8 mouse cellular contexts compared by ENCODE assay signal in the genomic region with DNA sequence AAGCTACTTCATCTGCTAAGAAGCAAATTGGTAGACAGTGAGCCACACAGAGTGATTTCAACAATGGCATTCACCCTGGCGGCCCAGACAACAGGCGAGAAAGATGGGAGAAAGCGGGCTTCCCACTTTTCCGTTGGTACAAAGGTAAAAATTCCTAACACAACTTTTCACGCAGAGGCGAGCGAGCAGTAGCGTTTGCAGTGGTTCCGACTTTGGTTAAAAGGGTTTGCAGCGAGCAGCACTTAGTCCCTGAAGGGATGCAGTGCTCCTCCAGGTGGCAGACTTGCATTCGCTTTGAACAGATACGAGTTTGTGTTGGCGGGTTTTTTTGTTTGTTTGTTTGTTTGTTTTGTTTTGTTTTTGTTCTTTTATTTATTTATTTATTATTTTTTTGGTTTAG.
A peak's percentile ranks its signal among the peaks of the same experiment; 100 is the strongest.
DNase-seq lines count a peak whose midpoint lies in the region; ATAC-seq lines count a peak whose summit lies in the region.

No protein-coding gene starts in this region.

- H3K4me2 ChIP-seq in intestine, embryonic 16.5 days (ENCODE audit: low read depth, low read length), result peak overlapping the region; percentile 46

- no peaks in the 10 kb centered on the region for H3K36me3 ChIP-seq in intestine, embryonic 16.5 days (ENCODE audit: control insufficient read depth, insufficient read depth, low read length)

- no peaks in the 10 kb centered on the region for H3K27me3 ChIP-seq in intestine, embryonic 16.5 days (replicated peaks; ENCODE audit: control insufficient read depth, insufficient read depth, low read length)

- intact Hi-C loops in left cerebral cortex, postnatal 36 days (cut with DNase I), result loop anchor here (2.0 to 5.0 kb wide), 2 partner anchors 573 to 686 kb away; no protein-coding TSS in a partner anchor

- no peak for ATAC-seq in intestine, embryonic 16.5 days

- H3K4me3 ChIP-seq in intestine, embryonic 16.5 days (ENCODE audit: low read length), result peak overlapping the region; percentile 18; the same call in 1 of the 2 replicates

- no peaks in the 10 kb centered on the region for H3K4me1 ChIP-seq in intestine, embryonic 16.5 days (ENCODE audit: control insufficient read depth, insufficient read depth, low read length)

- no peaks in the 10 kb centered on the region for H3K9me3 ChIP-seq in intestine, embryonic 16.5 days (ENCODE audit: control insufficient read depth, low read length)

- no peak overlapping the region for H3K9ac ChIP-seq in intestine, embryonic 16.5 days (ENCODE audit: low read depth, low read length)

- WGBS in intestine, embryonic 16.5 days, result 18% methylated on average over 13 of the region's 13 CpGs

- peak; percentile 35 for DNase-seq in adrenal gland, postnatal 10 days
- DNase-seq in adrenal gland, adult 18-20 months (ENCODE audit: low spot score in 2 of 2), result no peak
- peak; percentile 11 for DNase-seq in cerebellum, adult 9-11 months
- peak; percentile 25 to 44 for DNase-seq in frontal cortex, postnatal 14 days (ENCODE audit: low spot score in 2 of 2)
- DNase-seq in left cerebral cortex, postnatal 36 days (ENCODE audit: low spot score in 2 of 2), result peak; percentile 25 to 47
- peak; percentile 32 for DNase-seq in neural tube, embryonic 10.5 days (ENCODE audit: extremely low spot score, low spot score)
- DNase-seq in spleen, adult 18-20 months, result no peak

- H3K27ac ChIP-seq in intestine, embryonic 16.5 days (ENCODE audit: low read length), result no peak overlapping the region

Comparison
In these comparisons a context has a peak if more than half of its experiments do, and no peak if none do; other contexts are left out.
1. DNase-seq: peak in adrenal gland, postnatal 10 days (single experiment), cerebellum, adult 9-11 months (single experiment), frontal cortex, postnatal 14 days (2 of 2), left cerebral cortex, postnatal 36 days (2 of 2) and neural tube, embryonic 10.5 days (single experiment); none in adrenal gland, adult 18-20 months (0 of 2) and spleen, adult 18-20 months (0 of 2).